Mouse (Mus musculus) frontal cortex, postnatal 25 days (tissue): ENCODE data around the gene Nprl3.

Experiments used
- DNase-seq, 2 experiments: peaks; one replicate each; pipeline ENCODE4 v3.0.0; 2022; ENCODE audit warnings: low spot score in 2 of 2

Nprl3 gene

GRCm38 (mm10) chr11:32245614-32246013 is 21.9 kb downstream of the Nprl3 start:
- no peak for DNase-seq

GRCm38 (mm10) chr11:32244617-32245016 is 22.9 kb downstream of the Nprl3 start:
- DNase-seq = no peak

DNA sequence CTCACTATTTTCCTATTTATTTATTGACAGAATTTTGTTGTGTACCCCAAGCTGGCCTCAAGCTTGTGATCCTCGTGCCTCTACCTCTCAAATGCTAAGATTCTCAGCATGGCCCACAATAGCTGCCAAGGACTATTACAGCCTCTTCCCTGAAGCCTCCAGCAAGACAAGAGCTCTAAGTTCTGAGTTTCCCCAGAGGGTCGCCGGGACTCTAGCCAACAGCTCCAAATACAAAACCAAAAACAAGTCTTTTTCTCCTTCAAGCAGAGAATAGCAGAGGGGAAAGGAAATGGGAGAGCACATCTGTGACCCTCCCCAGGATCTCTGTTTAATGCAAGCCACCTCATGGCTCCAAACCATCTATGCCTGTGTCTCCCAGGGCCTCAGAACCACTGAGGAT is 23.4 kb downstream of the Nprl3 start:
- no peak for DNase-seq

DNA sequence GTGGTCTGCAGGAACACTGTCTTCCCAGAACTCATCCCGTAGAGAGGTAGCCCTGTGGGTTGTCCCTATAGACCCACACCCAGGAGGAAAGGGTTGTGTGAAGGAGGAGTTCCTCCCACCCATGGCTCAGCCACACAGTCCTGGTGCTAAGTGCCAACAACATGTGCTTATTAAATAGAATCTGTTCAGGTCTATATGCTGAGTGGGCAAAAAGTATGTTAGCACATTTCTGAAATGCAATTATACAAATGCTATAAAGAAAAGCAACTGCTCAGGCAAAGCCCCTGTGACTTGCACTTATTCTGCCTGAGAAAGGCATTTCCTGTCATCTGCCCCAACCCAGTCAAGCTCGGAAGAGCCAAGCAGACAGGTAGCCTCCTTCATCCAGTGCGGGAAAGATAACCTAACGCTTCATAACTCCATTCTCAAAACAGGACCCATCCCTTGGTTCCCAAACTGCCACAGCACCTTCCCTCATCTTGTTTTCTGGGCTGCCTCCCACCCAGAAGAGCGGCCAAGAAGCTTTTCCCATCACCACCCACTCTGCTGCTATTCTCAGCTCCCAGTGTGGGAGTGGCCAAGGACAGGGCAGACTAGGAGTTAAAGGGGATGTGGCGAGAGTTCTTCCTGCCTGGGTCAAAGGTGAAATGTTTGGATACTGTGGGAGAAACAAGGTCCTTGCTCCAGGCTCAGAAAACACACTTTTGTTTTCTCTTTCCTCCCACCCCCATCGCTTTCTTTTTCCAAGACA is 24.1 kb downstream of the Nprl3 start:
- no peak for DNase-seq

- no peak for DNase-seq
These were observed 25.3 kb downstream of the Nprl3 start for GRCm38 (mm10) chr11:32242209-32242608.

- no peak for DNase-seq
These were observed 26.1 kb downstream of the Nprl3 start for GRCm38 (mm10) chr11:32241391-32241790.

GRCm38 (mm10) chr11:32238093-32238860 is 29.2 kb downstream of the Nprl3 start:
- DNase-seq = peak; percentile 75 to 76

GRCm38 (mm10) chr11:32237411-32237795 is 30.1 kb downstream of the Nprl3 start:
- DNase-seq = no peak

DNA sequence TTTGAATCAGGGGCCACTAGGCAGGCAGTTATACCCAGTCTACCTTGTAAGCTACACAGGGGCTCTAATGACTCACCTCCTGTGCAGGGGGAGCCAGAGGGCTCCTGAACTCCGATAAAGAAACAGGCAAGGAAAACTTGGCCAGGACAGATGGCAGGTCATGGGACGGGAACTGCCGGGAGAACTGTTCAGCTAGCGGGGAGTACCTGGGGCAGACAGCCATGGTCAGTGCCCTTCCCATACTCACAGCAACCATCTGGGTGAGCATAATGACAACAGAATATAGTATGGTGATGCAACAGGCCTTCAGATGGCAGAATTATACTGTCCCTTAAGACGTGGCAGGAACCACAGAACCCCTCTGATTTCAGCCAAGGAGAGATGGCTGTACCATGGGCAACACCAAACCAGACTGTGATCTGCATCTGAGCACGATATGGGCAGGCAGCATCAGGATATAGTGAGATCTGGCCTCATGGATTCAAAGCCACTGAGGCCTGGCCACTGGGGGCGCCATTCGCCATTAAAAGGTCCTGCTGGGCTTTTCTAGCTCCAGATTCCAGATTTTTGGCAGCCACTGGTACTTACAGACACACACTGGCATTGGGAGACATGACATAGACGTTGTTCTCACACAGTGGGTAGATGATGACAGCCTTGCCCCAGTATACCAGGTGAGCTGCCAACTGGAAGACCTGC is 30.6 kb downstream of the Nprl3 start:
- DNase-seq = peak in 1 of 2 experiments; percentile 42

DNA sequence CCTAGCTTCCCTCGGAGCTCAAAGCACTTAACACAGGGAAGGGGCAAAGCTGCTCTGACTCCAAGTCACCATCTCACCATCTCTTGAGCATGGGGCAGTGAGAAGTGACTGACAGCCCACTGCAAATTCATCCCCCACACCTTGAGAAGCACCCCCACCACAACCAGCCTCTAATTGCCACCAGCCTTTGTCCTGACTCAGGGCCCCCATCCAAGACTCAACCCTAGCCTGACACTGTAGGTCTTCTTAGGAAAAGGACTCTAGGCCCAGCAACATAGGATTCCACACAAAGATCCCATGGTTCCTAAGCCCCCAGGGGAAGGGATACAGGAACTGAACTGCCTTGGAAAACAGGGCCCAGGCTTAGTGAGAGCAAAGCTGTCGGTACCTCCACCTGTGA is 31.4 kb downstream of the Nprl3 start:
- no peak for DNase-seq

- DNase-seq = peak in 1 of 2 experiments; percentile 20
These were observed 31.9 kb downstream of the Nprl3 start for GRCm38 (mm10) chr11:32235646-32236045.

DNA sequence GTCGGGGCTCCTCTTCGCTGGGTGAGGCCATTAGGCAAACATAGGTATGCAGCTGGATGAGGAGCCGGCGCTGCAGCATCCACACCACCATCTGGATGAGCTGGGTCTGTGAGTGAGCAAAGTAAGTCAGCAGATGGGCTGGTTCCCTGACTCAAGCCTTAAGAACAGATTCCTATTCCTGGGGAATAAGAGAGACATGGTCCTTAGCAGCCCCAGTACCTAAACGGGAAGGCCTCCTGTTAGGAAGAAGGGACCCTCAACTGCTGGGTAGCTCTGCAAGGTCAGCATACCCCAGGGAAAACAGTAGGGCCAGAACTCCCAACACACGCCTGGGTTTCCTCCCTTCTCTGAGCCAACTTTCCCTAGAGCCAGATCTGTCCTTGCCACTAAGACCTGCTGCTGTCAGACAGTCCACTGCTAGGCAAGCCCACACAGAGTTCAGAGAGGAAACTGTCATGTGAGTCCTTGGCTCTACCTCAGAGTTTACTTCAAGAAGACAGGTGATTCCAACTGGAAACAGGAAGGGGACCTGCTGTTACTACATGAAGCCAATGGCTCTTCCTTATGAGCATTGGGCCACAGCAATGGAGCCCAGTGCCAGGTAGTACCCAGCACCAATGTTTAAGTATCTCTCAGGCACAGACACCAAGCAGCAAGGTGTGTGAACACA is 32.6 kb downstream of the Nprl3 start:
- DNase-seq = peak in 1 of 2 experiments; percentile 3

DNA sequence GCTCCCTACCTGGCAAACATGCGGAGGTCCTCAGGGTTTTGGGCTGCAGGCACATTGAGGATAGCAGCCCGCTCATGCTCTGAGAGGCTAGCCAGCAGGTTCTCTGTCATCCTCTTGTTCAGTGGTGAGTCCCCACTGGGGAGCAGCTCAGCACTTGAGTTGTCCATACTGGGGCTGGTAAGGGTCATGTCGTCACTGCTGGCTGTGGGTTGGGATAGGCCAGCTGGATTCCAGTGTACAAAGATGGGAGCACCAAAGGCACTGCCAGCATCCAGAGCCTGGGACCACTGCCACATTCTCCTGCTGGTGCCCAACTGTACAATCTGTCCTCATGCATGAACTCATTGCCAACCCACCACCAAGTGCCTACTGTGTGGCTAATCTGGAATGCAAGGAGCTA is 33.6 kb downstream of the Nprl3 start:
- peak in 1 of 2 experiments; percentile 3 for DNase-seq

DNA sequence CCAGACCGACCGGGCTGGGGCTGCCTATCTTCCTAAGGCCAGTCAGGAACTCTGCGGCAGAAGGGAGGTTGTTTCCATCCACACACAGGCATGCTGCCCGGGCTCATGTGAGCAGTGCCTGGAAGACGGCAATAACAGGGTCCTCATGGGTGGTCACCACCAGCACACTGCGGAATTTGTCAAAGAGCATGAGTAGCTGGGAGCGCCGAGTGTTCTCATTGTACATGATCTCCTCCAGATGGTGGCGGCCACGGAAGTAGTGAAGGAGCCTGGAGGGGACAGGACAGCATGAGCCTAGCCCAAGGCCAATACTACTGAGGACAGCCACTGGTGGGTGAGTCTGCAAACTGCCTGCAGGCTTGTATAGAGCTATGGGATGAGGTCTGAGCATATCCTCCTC is 34.7 kb downstream of the Nprl3 start:
- DNase-seq = no peak

DNA sequence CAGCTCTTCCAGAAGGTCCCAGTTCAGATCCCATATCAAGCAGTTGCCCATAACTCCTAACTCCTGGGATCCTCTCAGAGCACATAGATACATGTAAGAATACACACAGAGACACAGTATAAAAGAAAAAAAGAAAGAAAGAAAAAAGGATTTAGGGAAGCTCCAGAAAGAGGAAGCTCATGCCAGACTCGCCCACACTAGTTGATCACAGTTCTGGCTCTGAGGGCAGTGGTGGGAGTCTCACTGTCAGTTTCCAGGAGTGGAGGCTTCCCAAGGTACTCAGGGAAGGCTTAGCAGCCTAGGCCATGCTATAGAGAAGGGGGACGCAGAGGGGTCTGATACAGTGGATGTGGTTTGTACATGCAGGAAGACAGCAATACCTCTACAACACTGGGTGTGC is 36.4 kb downstream of the Nprl3 start:
- DNase-seq = no peak

DNA sequence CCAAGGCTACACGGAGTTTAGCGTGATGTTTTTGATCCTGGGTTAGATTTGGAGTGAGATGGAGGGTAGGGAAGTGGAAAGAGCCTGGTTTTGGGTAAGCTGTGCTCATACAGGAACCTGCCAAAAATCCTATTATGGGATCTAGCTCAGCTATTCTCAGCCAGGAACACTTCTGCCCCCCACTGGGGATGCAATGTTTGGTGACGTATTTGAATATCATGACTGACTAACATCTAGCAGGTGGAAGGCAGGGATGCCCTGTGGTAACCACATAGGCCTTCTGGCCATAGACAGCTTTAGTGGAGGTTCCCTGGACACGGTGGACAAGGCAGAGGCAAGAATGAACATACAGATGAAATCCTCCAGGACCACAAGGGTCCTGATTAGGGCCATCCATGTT is 37.3 kb downstream of the Nprl3 start:
- no peak for DNase-seq

GRCm38 (mm10) chr11:32228292-32228845 is 39.1 kb downstream of the Nprl3 start:
- DNase-seq = no peak

DNA sequence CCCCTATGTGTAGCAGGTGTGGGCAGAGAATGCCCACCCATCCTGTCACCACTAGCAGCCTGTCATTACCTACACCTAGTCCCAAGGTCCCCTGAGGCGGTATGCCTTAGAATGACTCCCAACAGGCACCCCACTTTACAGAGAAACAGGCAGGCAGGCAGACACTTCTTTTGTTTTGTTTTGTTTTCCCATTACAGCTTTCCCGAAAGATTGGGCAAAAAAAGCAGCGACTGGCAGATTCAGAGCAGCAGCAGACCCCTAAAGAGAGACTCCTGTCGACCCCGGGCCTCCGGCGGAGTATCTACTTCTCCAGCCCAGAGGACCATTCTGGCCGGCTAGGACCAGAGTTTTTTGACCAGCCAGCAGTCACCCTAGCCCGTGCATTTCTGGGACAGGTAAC is 40.0 kb downstream of the Nprl3 start:
- no peak for DNase-seq

DNA sequence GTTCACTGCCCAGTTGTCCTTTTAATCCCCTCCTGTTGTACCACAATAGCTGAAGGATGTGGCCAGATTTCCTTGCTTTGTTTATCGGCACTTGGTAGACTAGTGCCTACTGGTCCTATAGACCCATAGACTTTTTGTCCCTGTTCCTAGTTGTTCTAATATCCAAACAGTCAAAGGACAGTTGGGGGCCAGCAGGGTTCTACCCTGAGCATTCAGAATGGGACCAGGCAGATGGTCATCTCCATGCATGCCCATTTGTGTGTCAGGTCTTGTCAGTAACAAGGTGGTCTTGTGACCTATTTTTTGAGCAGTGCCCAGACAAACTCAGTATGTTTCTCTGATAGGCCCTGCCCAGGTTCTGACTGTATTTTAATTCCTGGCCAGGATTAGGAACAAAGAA is 40.5 kb downstream of the Nprl3 start:
- DNase-seq = no peak

DNA sequence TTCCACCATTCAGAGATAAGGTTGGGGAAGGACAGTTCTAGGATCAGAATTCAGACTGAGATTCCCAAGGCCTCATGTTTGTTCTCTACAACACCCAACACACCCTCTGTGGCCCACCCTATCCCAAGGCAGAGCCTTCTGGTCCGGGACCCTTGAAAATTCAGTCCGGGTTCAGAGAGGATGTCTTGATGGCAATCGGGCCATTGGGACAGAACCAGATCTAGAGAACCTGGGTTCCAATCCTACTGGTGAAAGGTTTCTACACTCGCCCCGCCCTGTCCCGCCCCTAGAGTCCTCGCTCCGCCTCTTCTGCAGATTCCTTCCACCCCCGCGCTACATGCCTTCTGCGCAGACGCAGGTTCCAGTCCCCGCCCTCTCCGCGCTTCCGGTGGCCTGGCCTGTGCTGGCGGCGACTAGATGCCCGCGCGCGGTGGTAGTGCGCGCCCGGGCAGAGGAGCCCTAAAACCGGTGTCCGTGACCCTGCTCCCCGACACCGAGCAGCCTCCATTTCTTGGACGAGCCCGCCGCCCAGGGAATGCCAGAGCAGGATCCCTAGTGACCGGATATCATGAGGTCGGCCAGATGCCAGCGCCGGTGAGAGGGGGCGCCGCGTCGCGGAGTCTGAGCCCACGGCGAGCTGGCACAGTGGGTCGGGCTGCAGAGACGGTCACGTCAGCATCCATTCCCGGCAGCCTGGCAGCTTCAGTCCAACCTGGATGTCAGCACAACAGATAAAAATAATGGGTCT is 41.2 kb downstream of the Nprl3 start, which contains the start of gene Mpg:
Gene Mpg, plus strand, starts transcription at position 382 of the 748 bp plus-strand sequence.
- peak; percentile 70 to 81 for DNase-seq
